Mouse (Mus musculus) heart, adult 2 months (tissue): ENCODE measurements around the gene Slc35f6.

Experiments
- CTCF ChIP-seq: fragments of 200-600 bp; IDR thresholded peaks from 2 replicates; pipeline ENCODE4 v1.8.1; 2022; ENCODE audit warnings: antibody characterized with exemption, mild to moderate bottlenecking, moderate library complexity
- EP300 ChIP-seq: fragments of 200-500 bp; IDR thresholded peaks from 2 replicates; pipeline ENCODE4 v1.6.1; 2011; ENCODE audit warnings: low read depth, low read length, control low read depth; ENCODE audit not compliant: insufficient read depth
- POLR2A ChIP-seq: fragments of 200-500 bp; IDR thresholded peaks from 2 replicates; pipeline ENCODE4 v1.6.1; 2011; ENCODE audit warnings: mild to moderate bottlenecking, low read depth, low read length, control low read depth; ENCODE audit not compliant: insufficient read depth

- no peak for TF ChIP-seq POLR2A
- TF ChIP-seq CTCF, result no peak
- no peak for TF ChIP-seq EP300
Observed at GRCm38 (mm10) chr5:30650756-30651155, 3.0 kb downstream of the Slc35f6 start.
